Mouse (Mus musculus) forebrain, embryonic 10.5 days (tissue): ENCODE measurements around the gene Ttc9c. TPM values are rescaled to one million over a fixed set of nuclear protein-coding genes. Genes with fewer than 3 reads are reported as not detected.

ENCODE experiments used
- DNase-seq: peaks from one replicate; pipeline ENCODE4 v3.0.0-alpha.2; 2017; ENCODE audit warnings: low spot score; ENCODE audit errors: extremely low spot score
- H3K27ac ChIP-seq: fragments of 300-500 bp; sonication (generic); 2 replicates; pipeline ENCODE4 v1.5.1; 2016; ENCODE audit warnings: mild to moderate bottlenecking
- H3K27me3 ChIP-seq: fragments of 300-500 bp; sonication (generic); 2 replicates; pipeline ENCODE4 v1.6.1; 2016; ENCODE audit warnings: mild to moderate bottlenecking; ENCODE audit not compliant: poor library complexity, severe bottlenecking
- H3K36me3 ChIP-seq: fragments of 300-500 bp; sonication (generic); replicated peaks from 2 replicates; pipeline ENCODE4 v1.6.1; 2016; ENCODE audit warnings: mild to moderate bottlenecking, moderate library complexity
- H3K4me1 ChIP-seq: fragments of 300-500 bp; sonication (generic); 2 replicates; pipeline ENCODE4 v1.6.1; 2016
- H3K4me3 ChIP-seq: fragments of 300-500 bp; sonication (generic); 2 replicates; pipeline ENCODE4 v1.5.1; 2016; ENCODE audit warnings: mild to moderate bottlenecking, moderate library complexity
- H3K9me3 ChIP-seq: fragments of 300-500 bp; sonication (generic); 2 replicates; pipeline ENCODE4 v1.6.1; 2016; ENCODE audit warnings: mild to moderate bottlenecking, moderate library complexity
- WGBS: fragments of 180-500 bp; shearing (Covaris S2); methylation state at CpG from one replicate; pipeline ENCODE4 v1.1.7; 2016; 5-methylcytosine and 5-hydroxymethylcytosine counted together
- polyA plus RNA-seq: library from polyadenylated mRNA; unstranded; fragments of >200 nt; fragmentation: Nextera tagmentation; extraction: Ambion mirVana; gene quantifications from 2 replicates; pipeline ENCODE4 v1.2.1, GENCODE M21; 2016

Ttc9c gene
- polyA plus RNA-seq, 1 experiment from 2014 or later = 85.5 TPM

- DNase-seq = peak; percentile 97
- whole genome bisulfite sequencing = under 1% methylated on average over 83 of the region's 83 CpGs
- Histone ChIP-seq H3K27me3 (no peaks in the 10 kb centered on the region), H3K4me3 (peak within 1 kb of the TSS; percentile 81), H3K27ac (peak within 1 kb of the TSS; percentile 97), H3K9me3 (no peaks in the 10 kb centered on the region), H3K4me1 (peaks cover 52% of the 10 kb centered on the region), H3K36me3 (peaks cover 53% of the 10 kb centered on the region)
These were observed 677 bp upstream of the Ttc9c start, which contains the start of gene Hnrnpul2 for GRCm38 (mm10) chr19:8819596-8820423. Hnrnpul2 (plus strand) TSS chr19:8820010.

- Histone ChIP-seq H3K4me1 (peaks cover 52% of the 10 kb centered on the region), H3K27ac (peak overlapping the region; percentile 97), H3K36me3 (peaks cover 53% of the 10 kb centered on the region), H3K27me3 (no peaks in the 10 kb centered on the region), H3K9me3 (no peaks in the 10 kb centered on the region), H3K4me3 (peak overlapping the region; percentile 81)
- no peak for DNase-seq
- 37% methylated on average over 14 of the region's 14 CpGs for WGBS
These were observed 783 bp downstream of the Ttc9c start for GRCm38 (mm10) chr19:8818301-8818798.

- Histone ChIP-seq H3K4me3 (peak overlapping the region; percentile 81), H3K27me3 (no peaks in the 10 kb centered on the region), H3K9me3 (no peaks in the 10 kb centered on the region), H3K4me1 (peaks cover 38% of the 10 kb centered on the region), H3K27ac (no peak overlapping the region; the same call in 1 of the 2 replicates), H3K36me3 (peaks cover 57% of the 10 kb centered on the region)
- WGBS = 75% methylated on average over 3 of the region's 3 CpGs
- no peak for DNase-seq
These were observed 2.1 kb downstream of the Ttc9c start for GRCm38 (mm10) chr19:8817001-8817400.

GRCm38 (mm10) chr19:8815812-8816211, 3.3 kb downstream of the Ttc9c start:
- no peak for DNase-seq
- H3K27ac ChIP-seq = no peak overlapping the region
- H3K4me3 ChIP-seq = peak overlapping the region; percentile 4; the same call in 1 of the 2 replicates
- peaks cover 31% of the 10 kb centered on the region for H3K4me1 ChIP-seq
- 90% methylated on average over 11 of the region's 11 CpGs for WGBS
- no peaks in the 10 kb centered on the region for H3K27me3 ChIP-seq
- no peaks in the 10 kb centered on the region for H3K9me3 ChIP-seq
- peaks cover 65% of the 10 kb centered on the region for H3K36me3 ChIP-seq

- no peaks in the 10 kb centered on the region for H3K27me3 ChIP-seq
- no peak overlapping the region for H3K4me3 ChIP-seq
- no peak for DNase-seq
- H3K9me3 ChIP-seq = no peaks in the 10 kb centered on the region
- peaks cover 17% of the 10 kb centered on the region for H3K4me1 ChIP-seq
- WGBS = 96% methylated on average over 5 of the region's 5 CpGs
- peaks cover 86% of the 10 kb centered on the region for H3K36me3 ChIP-seq
- no peak overlapping the region for H3K27ac ChIP-seq
These were observed 12.3 kb downstream of the Ttc9c start for GRCm38 (mm10) chr19:8806810-8807209.

GRCm38 (mm10) chr19:8803879-8804660, 15.1 kb downstream of the Ttc9c start:
- Histone ChIP-seq H3K27me3 (no peaks in the 10 kb centered on the region), H3K36me3 (peaks cover 59% of the 10 kb centered on the region), H3K27ac (0 out of 2 replicates have a peak overlapping the region, but pooled peaks have one; percentile 90), H3K9me3 (no peaks in the 10 kb centered on the region), H3K4me1 (peaks cover 21% of the 10 kb centered on the region), H3K4me3 (peak overlapping the region; percentile 65; the same call in 1 of the 2 replicates)
- 90% methylated on average over 11 of the region's 11 CpGs for WGBS
- no peak for DNase-seq

GRCm38 (mm10) chr19:8803204-8803780, 15.8 kb downstream of the Ttc9c start:
- no peaks in the 10 kb centered on the region for H3K27me3 ChIP-seq
- H3K27ac ChIP-seq = peak overlapping the region; percentile 90
- no peak for DNase-seq
- peaks cover 21% of the 10 kb centered on the region for H3K4me1 ChIP-seq
- no peaks in the 10 kb centered on the region for H3K9me3 ChIP-seq
- peak overlapping the region; percentile 65 for H3K4me3 ChIP-seq
- peaks cover 52% of the 10 kb centered on the region for H3K36me3 ChIP-seq
- 94% methylated on average over 9 of the region's 9 CpGs for WGBS

GRCm38 (mm10) chr19:8802130-8802821, 16.9 kb downstream of the Ttc9c start, which contains the start of gene Zbtb3:
Zbtb3 (plus strand) TSS chr19:8802555.
- peak; percentile 96 for DNase-seq
- Histone ChIP-seq H3K4me3 (peak within 1 kb of the TSS; percentile 65), H3K27ac (peak within 1 kb of the TSS; percentile 90), H3K9me3 (no peaks in the 10 kb centered on the region), H3K4me1 (peaks cover 28% of the 10 kb centered on the region), H3K27me3 (no peaks in the 10 kb centered on the region), H3K36me3 (peaks cover 42% of the 10 kb centered on the region)
- under 1% methylated on average over 30 of the region's 30 CpGs for WGBS

GRCm38 (mm10) chr19:8798947-8799315, 20.2 kb downstream of the Ttc9c start:
- Histone ChIP-seq H3K4me3 (peak overlapping the region; percentile 76), H3K27ac (no peak overlapping the region)

GRCm38 (mm10) chr19:8798264-8798946, 20.7 kb downstream of the Ttc9c start, which contains the start of gene Polr2g:
Polr2g (minus strand) TSS chr19:8798577.
- peaks cover 35% of the 10 kb centered on the region for H3K36me3 ChIP-seq
- no peaks in the 10 kb centered on the region for H3K9me3 ChIP-seq
- DNase-seq = peak; percentile 85
- H3K27ac ChIP-seq = peak within 1 kb of the TSS; percentile 87
- H3K4me1 ChIP-seq = peaks cover 27% of the 10 kb centered on the region
- H3K27me3 ChIP-seq = no peaks in the 10 kb centered on the region
- 2% methylated on average over 25 of the region's 25 CpGs for WGBS
- H3K4me3 ChIP-seq = peak within 1 kb of the TSS; percentile 76

More at GRCm38 (mm10) chr19:8798947-8799315, 20.2 kb downstream of the Ttc9c start:
- H3K4me1 ChIP-seq = peaks cover 32% of the 10 kb centered on the region
- peaks cover 35% of the 10 kb centered on the region for H3K36me3 ChIP-seq
- H3K27me3 ChIP-seq = no peaks in the 10 kb centered on the region
- no peaks in the 10 kb centered on the region for H3K9me3 ChIP-seq
- DNase-seq = no peak

- no peak overlapping the region for H3K27ac ChIP-seq
- peaks cover 22% of the 10 kb centered on the region for H3K4me1 ChIP-seq
- H3K9me3 ChIP-seq = no peaks in the 10 kb centered on the region
- H3K27me3 ChIP-seq = no peaks in the 10 kb centered on the region
- 88% methylated on average over 7 of the region's 7 CpGs for WGBS
- DNase-seq = no peak
- H3K36me3 ChIP-seq = peaks cover 44% of the 10 kb centered on the region
- no peak overlapping the region for H3K4me3 ChIP-seq
These were observed 29.0 kb downstream of the Ttc9c start for GRCm38 (mm10) chr19:8790171-8790570.
